Mouse (Mus musculus) ovary, postnatal 14 days (tissue): ENCODE data around the gene Crabp2.
A peak's percentile ranks its signal among the peaks of the same experiment; 100 is the strongest.

Experiments used
- DNase-seq: peaks from one replicate; pipeline ENCODE4 v3.0.0; 2022; ENCODE audit warnings: low spot score

Crabp2 gene

GRCm38 (mm10) chr3:87927452-87927851 lies 21.0 kb upstream of the Crabp2 start:
- DNase-seq = no peak

DNA sequence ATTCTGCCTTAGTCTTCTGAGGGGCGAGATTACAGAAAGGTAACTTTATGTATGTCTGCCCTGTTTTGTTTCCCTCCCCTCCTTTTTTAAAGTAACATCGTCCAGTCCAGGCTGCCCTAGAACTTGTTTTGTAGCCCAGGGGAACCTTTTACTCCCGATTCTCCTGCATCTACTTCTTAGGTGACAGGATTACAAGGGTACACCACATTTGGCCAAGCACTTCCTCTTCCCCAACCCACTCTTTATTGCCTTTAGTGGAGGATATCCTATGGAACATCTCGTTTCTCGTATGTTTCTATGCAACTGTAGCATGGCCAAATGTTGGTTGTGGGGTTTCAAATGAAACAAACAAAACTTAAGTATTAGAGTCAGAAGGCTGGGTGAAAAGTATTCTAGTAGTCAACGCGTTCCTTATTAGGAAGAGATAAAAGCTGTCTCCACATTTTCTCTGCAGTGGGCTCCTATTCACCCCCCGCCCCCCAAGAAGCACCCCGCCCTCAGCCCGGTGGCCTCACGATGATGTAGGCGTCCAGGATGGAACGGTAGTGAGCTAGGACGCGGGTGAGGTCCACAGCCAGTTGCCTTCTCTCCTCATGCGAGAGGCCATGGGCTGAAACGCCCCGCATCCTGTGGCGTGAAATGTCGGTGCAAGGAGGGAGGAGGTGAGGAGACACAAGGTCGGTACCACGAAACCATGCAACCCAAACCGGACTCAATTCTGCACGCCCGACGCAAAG lies 19.0 kb upstream of the Crabp2 start:
- no peak for DNase-seq

- DNase-seq = peak; percentile 97
These were observed 18.2 kb upstream of the Crabp2 start, which contains the start of the genes Isg20l2 and Rrnad1 for GRCm38 (mm10) chr3:87930078-87930795. Gene Isg20l2, plus strand, starts transcription at chr3:87930314. Gene Rrnad1, minus strand, starts transcription at chr3:87930717.

DNA sequence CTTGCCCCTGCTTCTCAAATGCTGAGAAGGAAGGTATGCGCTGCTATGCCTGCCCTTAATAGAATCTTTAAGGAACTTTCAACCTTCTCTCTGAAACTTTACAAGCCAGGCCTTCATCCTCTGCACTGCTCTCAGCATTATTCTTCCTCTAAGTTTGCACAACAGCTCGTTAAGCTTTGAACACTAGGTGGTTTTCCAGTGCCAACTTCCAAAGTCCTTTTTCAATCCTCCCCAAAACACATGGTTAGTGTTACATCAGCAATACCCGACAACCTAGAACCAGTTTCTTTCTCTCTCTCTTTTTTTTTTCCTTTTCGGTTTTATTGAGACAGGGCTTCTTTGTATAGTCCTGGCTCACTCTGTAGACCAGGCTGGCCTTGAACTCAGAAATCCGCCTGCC lies 14.4 kb upstream of the Crabp2 start:
- DNase-seq = no peak

DNA sequence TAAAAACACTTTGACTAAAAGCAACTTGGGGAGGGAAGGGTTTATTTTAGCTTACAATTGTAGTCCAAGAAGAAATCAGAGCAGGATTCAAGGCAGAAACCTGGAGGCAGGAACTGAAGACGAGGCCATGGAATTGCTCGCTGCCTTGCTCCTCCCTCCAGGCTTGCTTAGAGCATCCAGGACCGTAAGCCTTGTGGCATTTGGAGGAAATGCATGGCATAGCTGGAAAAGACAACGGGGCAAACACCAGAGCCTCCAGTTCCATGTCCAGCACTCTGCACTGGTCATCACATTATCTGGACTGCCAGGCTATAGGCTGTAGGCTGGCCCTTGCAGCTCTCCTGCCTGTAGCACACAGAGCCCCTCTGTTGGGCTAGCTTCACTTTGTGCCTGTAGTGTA lies 14.0 kb upstream of the Crabp2 start:
- no peak for DNase-seq

DNA sequence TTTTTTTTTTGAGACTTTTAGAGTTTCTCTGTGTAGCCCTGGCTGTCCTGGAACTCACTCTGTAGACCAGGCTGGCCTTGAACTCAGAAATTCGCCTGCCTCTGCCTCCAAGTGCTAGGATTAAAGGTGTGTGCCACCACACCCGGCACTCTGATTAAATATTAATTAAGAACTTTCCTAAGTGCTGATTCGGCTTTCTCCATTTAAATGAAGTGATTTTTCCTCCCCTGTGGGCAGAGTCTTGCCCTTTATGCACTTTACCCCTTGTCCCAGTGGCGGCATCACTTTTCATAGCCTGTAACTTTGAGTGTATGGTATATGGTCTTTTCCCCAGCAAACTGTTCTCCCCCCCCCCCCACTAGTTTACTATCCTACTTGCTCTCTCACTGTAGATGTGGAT lies 13.3 kb upstream of the Crabp2 start:
- DNase-seq = no peak

- peak; percentile 77 for DNase-seq
These were observed 12.7 kb upstream of the Crabp2 start for GRCm38 (mm10) chr3:87935776-87936175.

DNA sequence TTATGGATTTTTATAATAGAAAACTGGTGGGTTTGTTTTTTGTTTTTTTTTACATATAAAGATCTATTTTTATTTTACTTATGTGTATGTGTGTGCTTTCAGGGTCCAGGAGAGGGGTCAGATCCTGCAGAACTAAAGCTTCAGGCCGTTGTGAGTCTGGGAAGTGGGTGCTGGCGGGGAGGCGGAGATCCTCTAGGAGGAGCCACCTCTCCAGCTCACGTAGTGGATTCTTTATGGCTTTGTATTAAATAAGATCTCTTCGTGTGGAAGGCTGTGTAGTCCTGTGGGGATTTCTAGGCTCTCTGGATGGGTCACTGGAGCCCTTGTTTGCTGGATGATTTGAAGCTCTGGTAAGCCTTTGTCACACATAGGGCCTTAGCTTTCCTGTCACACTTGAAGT lies 7.9 kb upstream of the Crabp2 start:
- DNase-seq = no peak

DNA sequence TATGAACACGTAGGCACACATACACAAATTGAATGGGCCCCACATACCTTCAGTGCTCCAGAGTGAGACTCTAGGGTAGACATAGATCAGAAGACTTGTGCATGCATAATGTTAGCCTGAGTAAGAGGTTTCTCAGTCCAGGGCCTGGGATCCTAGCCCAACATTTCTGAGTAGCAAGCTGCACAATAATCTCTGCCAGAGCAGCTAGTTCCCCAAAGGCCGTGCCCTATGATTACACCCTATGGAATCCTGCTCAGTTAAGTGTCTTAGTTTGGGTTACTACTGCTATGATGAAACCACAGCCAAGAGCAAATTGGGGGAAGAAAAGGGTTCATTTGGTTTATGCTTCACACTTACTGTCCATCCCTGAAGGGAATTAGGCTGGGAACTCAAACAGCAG lies 6.0 kb upstream of the Crabp2 start:
- DNase-seq = no peak

GRCm38 (mm10) chr3:87943586-87943985 lies 4.9 kb upstream of the Crabp2 start:
- no peak for DNase-seq

GRCm38 (mm10) chr3:87944838-87945600 lies 3.4 kb upstream of the Crabp2 start:
- no peak for DNase-seq

GRCm38 (mm10) chr3:87945781-87946540 lies 2.5 kb upstream of the Crabp2 start:
- DNase-seq = no peak

DNA sequence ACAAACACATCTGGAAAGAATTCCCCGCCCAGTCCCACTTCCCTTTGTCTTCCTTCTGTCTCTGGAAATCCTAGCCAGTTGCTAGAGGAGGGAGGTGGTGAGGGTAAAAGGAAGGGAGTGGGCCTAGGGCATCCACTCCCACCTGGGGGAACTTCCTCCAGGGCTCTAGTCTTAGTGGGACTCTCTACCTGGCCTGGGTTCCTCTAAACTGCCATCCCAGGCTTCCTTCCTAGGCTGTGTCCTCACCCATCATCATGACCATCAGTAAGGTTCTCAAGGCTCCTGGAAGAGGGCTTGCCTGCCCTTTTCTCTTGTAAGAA lies 2.0 kb upstream of the Crabp2 start:
- DNase-seq = no peak

GRCm38 (mm10) chr3:87947056-87947810 lies 1.2 kb upstream of the Crabp2 start:
- no peak for DNase-seq

GRCm38 (mm10) chr3:87947811-87948199 lies 661 bp upstream of the Crabp2 start:
- DNase-seq = no peak

DNA sequence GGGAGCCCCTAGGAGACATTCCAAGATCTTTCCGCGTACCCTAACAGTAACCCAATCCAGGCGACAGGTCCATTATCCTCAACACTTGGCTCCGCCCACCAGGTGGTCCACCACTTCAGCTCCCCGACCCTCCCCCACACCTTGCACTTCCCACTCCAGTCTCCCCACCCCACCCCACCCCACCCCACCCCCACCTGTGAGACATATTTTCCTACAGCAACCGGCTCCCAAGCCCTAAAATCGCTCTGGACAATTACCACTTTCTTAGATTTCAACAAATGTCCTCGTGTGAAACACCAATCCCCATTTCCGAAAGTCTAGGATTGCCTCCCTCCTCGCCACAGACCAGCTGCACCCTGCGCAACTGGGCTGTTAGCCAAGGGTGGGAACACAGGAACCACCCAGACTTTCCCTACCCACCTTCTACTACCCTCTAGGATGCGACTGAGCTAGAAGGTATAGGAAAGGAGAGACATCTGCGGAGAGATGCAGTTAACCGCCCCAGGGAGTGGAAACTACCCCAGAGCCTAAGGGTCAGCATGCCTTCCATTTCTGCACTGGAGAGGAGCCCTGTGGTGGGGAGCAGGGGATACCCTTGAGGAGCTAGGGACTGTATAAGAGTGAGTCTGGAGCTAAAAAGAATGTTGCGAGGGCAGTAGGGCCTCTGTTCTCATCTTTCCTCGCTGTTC lies 944 bp downstream of the Crabp2 start:
- no peak for DNase-seq

DNA sequence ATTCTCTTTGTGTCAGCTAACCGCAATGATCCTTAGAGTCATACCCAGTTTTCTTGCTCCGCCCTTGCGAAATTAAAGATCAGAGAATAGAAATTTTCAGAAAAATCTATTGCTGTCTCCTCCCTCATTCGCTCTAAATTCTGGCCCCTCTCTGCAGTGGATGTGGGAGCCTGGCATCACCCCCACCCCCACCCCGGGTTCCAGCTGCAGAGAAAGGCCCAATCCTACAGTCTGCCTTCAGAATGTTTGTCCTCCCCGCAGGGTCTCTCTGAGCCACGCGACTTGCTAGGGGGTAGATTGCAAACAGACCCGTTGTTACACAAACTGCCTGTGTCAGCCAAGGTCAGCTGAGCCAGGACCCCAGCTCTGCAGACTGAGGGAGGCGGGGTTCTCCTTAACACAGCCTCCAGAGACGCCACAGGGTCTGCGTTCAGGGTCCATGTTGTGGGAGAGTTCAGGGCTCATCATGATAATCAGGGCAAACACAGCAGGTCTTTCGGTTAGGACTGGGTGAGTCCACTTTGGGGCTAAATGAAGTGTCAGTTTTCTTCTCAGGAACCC lies 1.6 kb downstream of the Crabp2 start:
- no peak for DNase-seq

DNA sequence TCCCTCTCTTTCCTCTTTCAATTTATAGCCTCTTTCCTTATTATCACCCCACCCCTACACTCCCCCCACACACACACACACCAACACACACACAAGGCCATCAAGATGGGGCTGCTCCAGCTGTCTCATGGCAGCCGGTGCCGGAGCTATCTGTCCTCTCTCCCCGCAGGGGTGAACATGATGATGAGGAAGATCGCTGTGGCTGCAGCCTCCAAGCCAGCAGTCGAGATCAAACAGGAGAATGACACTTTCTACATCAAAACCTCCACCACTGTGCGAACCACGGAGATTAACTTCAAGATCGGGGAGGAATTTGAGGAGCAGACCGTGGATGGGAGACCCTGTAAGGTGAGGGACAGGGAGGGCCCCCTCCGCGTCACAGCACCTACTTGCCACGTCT lies 3.5 kb downstream of the Crabp2 start:
- DNase-seq = no peak

GRCm38 (mm10) chr3:87952440-87952839 lies 4.0 kb downstream of the Crabp2 start:
- DNase-seq = no peak

DNA sequence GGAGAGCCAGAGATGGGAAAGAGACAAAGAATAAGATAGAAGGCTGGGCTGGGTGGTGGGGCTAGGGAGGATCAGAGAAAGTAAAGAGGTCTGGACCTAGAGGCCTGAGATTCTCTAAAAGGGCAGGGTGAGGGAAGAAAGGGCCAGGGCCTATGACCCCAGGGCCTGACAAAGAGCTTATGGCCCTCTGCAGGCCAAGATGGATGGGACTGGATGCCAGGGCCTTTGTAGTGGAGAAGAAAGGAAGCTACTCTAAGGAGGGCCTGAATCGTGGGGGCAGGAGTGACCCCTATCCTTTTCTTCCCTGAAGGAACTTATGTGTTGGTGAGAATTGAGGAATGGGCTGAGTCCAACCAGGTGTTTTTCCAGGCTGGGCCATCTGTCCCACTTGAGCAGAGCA lies 9.6 kb downstream of the Crabp2 start:
- DNase-seq = no peak

GRCm38 (mm10) chr3:87958476-87958875 lies 10.0 kb downstream of the Crabp2 start:
- no peak for DNase-seq
